15 mouse cellular contexts compared by ENCODE assay signal in genomic region chr8:125515665-125516064, GRCm38 (mm10). TPM values are rescaled to one million over a fixed set of nuclear protein-coding genes. Genes with fewer than 3 reads are reported as not detected.
A peak's percentile ranks its signal among the peaks of the same experiment; 100 is the strongest.
DNase-seq lines count a peak whose midpoint lies in the region; ATAC-seq and TF ChIP-seq lines count a peak whose summit lies in the region.
"Had no signal": no experiment of that assay in that cellular context is flagged by ENCODE, and none has a peak within 500 bp of the region (broad histone marks: within the 10 kb centered on the region; RNA-seq: fewer than 3 reads in every experiment).

No protein-coding gene starts in this region.

- no peak for TF ChIP-seq EP300 in stomach, postnatal 0 days (optimal IDR thresholded peaks at IDR 0.05)

- 62% methylated on average over 8 of the region's 8 CpGs for WGBS in stomach, embryonic 15.5 days
- 62% methylated on average over 8 of the region's 8 CpGs for WGBS in stomach, postnatal 0 days

- no peaks in the 10 kb centered on the region for H3K36me3 ChIP-seq in stomach, embryonic 15.5 days
- no peaks in the 10 kb centered on the region for H3K36me3 ChIP-seq in stomach, postnatal 0 days (ENCODE audit: control insufficient read depth, insufficient read depth, low read length)
- H3K36me3 ChIP-seq: limb, embryonic 12.5 days; neural tube, embryonic 12.5 days had no signal

- peaks cover 18% of the 10 kb centered on the region for H3K4me1 ChIP-seq in stomach, embryonic 15.5 days
- H3K4me1 ChIP-seq in stomach, postnatal 0 days (replicated peaks; ENCODE audit: control insufficient read depth, insufficient read depth): peaks cover 2% of the 10 kb centered on the region

- peak; percentile 93 for DNase-seq in heart, adult 11 months
- no peak for DNase-seq in heart, adult 8-10 months (ENCODE audit: low spot score)
- no peak for DNase-seq in stomach, postnatal 0 days (ENCODE audit: low spot score)
- peak; percentile 58 for DNase-seq in cerebellum, adult 9-11 months
- DNase-seq in thymus, postnatal 36 days: no peak
- DNase-seq in right cerebral cortex, postnatal 25 days: no peak
- DNase-seq: forebrain, postnatal 0 days; midbrain, embryonic 14.5 days had no signal

- no peak for TF ChIP-seq CTCF in stomach, postnatal 0 days (IDR thresholded peaks at IDR 0.05; ENCODE audit: low read depth)

- no peak overlapping the region for H3K9ac ChIP-seq in stomach, embryonic 15.5 days
- no peak overlapping the region for H3K9ac ChIP-seq in stomach, postnatal 0 days (ENCODE audit: low read length)
- H3K9ac ChIP-seq: forebrain, postnatal 0 days; limb, embryonic 12.5 days; neural tube, embryonic 12.5 days had no signal

- 0 out of 2 replicates have a peak overlapping the region, but pooled peaks have one; percentile 6 for H3K27ac ChIP-seq in stomach, embryonic 15.5 days
- H3K27ac ChIP-seq in stomach, postnatal 0 days (replicated peaks): no peak overlapping the region
- H3K27ac ChIP-seq: limb, embryonic 12.5 days; macrophage; neural tube, embryonic 12.5 days had no signal

- H3K4me2 ChIP-seq in stomach, embryonic 15.5 days: no peak overlapping the region
- H3K4me2 ChIP-seq in stomach, postnatal 0 days (replicated peaks; ENCODE audit: low read depth): no peak overlapping the region
- H3K4me2 ChIP-seq: limb, embryonic 12.5 days; neural tube, embryonic 12.5 days had no signal

- no peak overlapping the region for H3K4me3 ChIP-seq in stomach, embryonic 15.5 days (replicated peaks)
- no peak overlapping the region for H3K4me3 ChIP-seq in stomach, postnatal 0 days (ENCODE audit: low read depth, low read length)
- H3K4me3 ChIP-seq: limb, embryonic 12.5 days; neural tube, embryonic 12.5 days had no signal

- ATAC-seq in stomach, embryonic 15.5 days (ENCODE audit: insufficient read depth, low FRiP score, low read depth): no peak
- no peak for ATAC-seq in stomach, postnatal 0 days (ENCODE audit: low FRiP score, low TSS enrichment)
- ATAC-seq: CD4-positive, CD25-positive, alpha-beta regulatory T cell, adult 4 months; forebrain, postnatal 0 days; intestine, embryonic 16.5 days; Patski had no signal

- no peaks in the 10 kb centered on the region for H3K9me3 ChIP-seq in stomach, embryonic 15.5 days
- H3K9me3 ChIP-seq in stomach, postnatal 0 days (ENCODE audit: control insufficient read depth, low read length): no peaks in the 10 kb centered on the region
- H3K9me3 ChIP-seq: limb, embryonic 12.5 days; neural tube, embryonic 12.5 days had no signal

- H3K27me3 ChIP-seq in stomach, embryonic 15.5 days (replicated peaks): no peaks in the 10 kb centered on the region
- H3K27me3 ChIP-seq in stomach, postnatal 0 days (ENCODE audit: control insufficient read depth, insufficient read depth, low read length): no peaks in the 10 kb centered on the region
- H3K27me3 ChIP-seq: limb, embryonic 12.5 days; neural tube, embryonic 12.5 days; Patski had no signal

RNA-seq across cellular contexts. Expression of gene Sipa1l2, which starts 53.9 kb away (rescaled TPM):
- total RNA-seq in heart, adult 8-10 months (2022): 10 to 100 TPM; 41.6 to 49.5 (median 44.5) TPM
- 8.3 and 9.7 TPM in 2 replicates for polyA plus RNA-seq in stomach, embryonic 15.5 days (2015; fragmentation: Nextera tagmentation; extraction: Ambion mirVana)
- 3.1 and 3.6 TPM in 2 replicates for polyA plus RNA-seq in stomach, postnatal 0 days (2015; fragmentation: Nextera tagmentation; extraction: Ambion mirVana)

Comparison
In these comparisons a context has a peak if more than half of its experiments do, and no peak if none do; other contexts are left out.
1. DNase-seq: peak in heart, adult 11 months (single experiment) and cerebellum, adult 9-11 months (single experiment); none in heart, adult 8-10 months (single experiment), stomach, postnatal 0 days (single experiment), thymus, postnatal 36 days (0 of 2) and right cerebral cortex, postnatal 25 days (single experiment).